Mouse (Mus musculus) erythroblast, adult 5-6 weeks (primary cell): ENCODE data around the gene Grk3. TPM values are rescaled to one million over a fixed set of nuclear protein-coding genes. Genes with fewer than 3 reads are reported as not detected.
A peak's percentile ranks its signal among the peaks of the same experiment; 100 is the strongest.

Source experiments
- ATAC-seq: replicated peaks from 2 replicates; pipeline ENCODE4 v1.8.0; 2016; ENCODE audit warnings: moderate number of reproducible peaks, mild to moderate bottlenecking, moderate TSS enrichment, inconsistent platforms; ENCODE audit not compliant: poor library complexity, low FRiP score, severe bottlenecking
- total RNA-seq, 2 experiments: library from RNA; stranded (forward) in 1 of 2; stranded (reverse) in 1 of 2; fragments of 150-400 nt in 1 of 2; fragments of 200-764, 138-1000 nt in 1 of 2; gene quantifications; 2 replicates each; pipeline versions ENCODE4 v1.2.3 to v1.2.4; 2015 to 2017; ENCODE audit warnings: low replicate concordance in 2 of 2

The Grk3 gene
- total RNA-seq, 2 experiments from 2014 or later: 3.6 to 8.8 TPM

DNA sequence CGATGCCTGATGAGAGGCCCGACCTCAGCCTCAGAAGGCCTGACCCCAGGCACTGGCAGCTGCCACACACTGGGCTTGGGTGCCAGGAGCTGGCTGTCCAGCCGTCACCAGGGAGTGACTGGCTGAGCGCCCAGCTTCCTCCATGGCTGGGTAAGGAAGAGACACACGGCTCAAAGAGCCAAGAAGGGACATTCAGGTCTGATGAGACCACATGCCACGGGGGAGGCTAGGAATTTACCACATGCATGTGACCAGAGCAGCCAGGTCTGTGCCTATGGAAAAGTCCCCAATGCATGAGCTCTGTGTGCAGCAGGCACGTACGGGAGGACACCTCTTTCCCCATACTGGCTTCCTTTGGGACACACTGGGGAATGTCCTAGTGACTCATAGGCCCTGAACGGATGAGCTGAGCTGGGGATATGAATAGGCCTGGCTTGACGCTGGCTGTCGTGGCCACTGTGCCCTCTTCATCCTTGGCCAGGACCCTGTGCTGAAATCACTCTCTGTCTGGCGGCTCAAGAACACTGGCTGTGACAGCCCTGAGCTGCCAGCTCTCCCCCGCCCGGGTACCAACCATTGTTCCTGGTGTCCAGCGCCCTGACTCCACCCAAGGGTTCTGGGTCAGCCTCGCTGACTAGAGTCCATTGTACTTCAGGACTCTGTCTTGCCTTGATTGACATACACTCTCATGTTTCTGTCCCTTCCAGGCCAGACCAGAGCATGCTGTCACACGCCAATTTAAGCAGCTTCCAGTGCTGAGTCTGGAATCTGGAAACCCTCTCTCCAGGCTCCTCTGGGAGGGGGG, 128.7 kb downstream of the Grk3 start:
- ATAC-seq: no peak

DNA sequence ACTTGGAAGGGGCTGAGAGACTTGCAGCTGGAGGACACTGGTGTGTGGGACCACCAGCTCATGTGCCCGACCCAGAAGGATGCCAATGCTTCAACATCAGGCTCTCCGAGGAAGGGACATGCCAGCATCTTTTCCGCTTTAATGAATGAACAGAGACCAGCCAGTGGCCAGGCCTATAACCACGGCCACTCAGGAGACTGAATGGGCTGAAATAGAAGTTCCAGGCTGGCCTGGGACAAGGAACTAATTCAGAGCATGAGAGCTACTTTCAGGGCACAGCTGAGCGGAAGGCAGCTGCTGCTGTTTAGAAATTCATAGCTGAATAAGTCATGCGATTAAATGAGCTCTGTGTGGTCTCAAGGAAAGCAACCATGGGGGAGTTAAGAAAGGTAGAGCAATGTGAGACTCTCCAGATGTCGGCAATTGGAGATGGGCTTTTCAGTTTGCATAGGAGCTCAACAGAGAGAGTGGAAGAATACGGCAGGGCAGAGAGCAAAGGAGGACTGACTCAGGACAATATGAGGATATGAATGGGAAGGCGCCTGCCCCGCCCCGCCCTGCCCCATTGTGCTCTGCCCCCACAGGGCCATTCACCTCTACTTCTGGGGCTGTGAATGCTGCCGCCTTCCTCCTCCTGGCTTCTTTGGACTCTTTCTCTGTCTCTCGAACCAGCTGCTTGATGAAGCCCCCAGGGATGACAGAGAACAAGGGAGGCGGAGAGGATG, 138.0 kb downstream of the Grk3 start:
- no peak for ATAC-seq

DNA sequence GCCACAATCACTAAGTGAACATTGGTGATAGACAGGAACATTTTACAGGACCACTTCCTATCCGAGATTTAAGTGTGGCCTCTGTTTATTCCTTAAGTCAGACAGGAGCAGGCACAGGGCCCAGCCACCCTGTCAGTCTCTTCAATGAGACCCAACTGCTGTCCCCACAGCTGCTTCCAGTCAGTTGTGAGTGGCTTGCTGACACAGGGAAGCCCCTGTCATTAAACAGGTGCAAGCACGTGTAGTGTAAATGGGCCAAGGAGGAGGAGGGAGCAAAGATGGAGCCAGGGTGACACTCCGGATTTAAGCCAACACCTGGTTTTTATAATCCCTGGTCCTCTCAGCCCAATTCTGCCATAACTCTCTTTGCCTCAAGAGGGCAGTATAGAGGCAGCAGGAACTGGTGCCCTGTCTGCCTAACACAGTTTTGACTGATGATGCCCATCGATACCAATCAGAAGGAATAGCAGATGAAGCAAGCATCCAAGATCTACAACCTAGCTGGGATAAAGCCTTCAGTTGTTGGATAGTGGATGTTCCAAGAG, 138.7 kb downstream of the Grk3 start:
- no peak for ATAC-seq

DNA sequence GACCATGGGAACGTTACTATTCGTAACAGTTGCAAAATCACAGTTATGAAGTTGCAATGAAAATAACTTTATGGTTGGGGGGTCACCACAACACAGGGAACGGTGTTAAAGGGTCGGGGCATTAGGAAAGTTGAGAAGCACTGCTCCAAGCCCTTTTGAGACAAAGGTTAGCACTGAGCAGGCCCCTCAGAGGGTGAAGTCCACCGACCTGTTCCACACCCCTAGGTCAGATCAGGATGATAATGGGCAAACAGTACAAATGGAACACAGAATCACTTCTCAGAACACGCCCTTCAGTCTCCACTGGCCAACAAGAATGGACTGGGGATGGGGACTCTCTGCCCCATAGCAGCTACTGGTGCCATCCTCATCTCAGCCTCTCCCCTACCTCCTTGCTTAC, 142.6 kb downstream of the Grk3 start:
- ATAC-seq: no peak

DNA sequence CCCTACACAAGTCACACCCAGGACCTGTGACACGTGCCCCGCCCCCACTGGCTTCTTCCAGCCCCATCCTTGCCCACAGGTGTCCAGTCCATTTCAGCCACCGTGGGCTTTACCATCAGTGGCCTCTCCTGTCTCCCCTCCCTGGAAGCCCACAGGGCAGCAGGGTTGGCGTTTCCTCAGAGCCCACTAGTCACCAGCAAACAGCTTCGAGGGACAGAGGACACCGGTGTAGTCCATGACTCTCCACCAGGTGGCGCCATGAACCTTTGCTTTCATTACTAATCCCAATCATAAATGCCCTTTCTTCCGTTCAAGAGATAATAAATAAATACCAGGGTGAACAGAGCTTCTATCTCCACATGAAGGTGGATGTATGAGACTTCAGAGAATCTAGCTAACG, 144.9 kb downstream of the Grk3 start:
- peak; percentile 49 for ATAC-seq

DNA sequence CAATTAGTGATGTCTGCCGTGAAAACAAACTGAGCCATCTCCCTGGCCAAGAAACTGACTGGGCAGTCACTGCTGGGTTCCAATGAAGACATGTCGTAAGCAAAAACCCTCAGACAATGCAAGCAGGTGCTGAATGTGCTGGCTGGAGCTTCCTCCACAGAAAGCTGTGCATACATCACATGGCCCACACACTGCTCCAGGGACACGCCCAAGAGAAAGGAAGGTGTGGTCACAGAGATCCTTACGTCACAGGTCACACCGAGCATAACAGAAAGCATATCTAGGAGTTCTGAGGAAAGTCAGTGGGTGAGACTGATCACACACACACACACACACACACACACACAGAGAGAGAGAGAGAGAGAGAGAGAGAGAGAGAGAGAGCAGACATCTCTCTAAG, 147.0 kb downstream of the Grk3 start:
- ATAC-seq: no peak

DNA sequence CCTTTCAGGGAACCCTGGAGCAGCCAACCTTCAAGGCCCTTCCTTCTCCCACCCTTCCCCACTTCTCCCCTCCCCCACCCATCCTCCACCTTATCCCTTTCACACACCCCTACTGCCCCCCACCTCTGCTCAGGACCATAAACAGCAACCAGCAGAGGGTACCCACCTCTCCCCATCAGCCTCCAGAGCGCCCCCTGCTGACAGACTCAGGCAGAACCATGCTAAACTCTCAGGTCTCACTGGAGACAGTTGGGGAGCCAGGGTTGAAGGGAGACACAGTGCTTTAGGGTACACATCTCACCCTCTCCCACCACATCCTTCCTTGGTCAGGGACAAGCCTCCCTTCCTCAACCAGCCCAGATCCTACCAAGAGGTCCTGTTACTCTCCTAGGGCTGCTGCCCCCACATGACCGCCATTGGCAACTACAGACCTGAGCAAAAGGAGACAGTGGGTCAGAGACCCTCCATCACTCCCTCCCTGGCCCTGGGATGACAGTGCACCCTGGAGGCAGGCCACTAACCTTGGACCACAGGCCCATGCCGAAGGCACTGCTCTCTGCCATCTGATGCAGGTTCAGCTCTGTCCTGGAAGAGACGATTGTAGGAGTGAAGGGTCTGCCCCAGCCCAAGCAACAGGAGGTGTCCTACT, 150.7 kb downstream of the Grk3 start:
- no peak for ATAC-seq

Other genes with a start within 250 kb of the Grk3 start
- gene Myo18b, start 119.4 kb downstream of the Grk3 start, total RNA-seq (2015; ENCODE audit: low replicate concordance): 0.38 and 0.63 TPM in 2 replicates
- gene Myo18b, start 119.4 kb downstream of the Grk3 start, total RNA-seq (2017; ENCODE audit: low replicate concordance): 0.34 and 0.42 TPM in 2 replicates
- gene Crybb2, start 54.3 kb upstream of the Grk3 start, total RNA-seq (2015; ENCODE audit: low replicate concordance): not detected in 2 replicates
- gene Crybb2, start 54.3 kb upstream of the Grk3 start, total RNA-seq (2017; ENCODE audit: low replicate concordance): not detected in 2 replicates
- not detected in 2 replicates for gene Crybb3, start 65.8 kb upstream of the Grk3 start, total RNA-seq (2015; ENCODE audit: low replicate concordance)
- not detected in 2 replicates for gene Crybb3, start 65.8 kb upstream of the Grk3 start, total RNA-seq (2017; ENCODE audit: low replicate concordance)
- gene 2900026A02Rik, start 205.4 kb upstream of the Grk3 start, total RNA-seq (2015; ENCODE audit: low replicate concordance): 0.42 and 1.2 TPM in 2 replicates
- 0.28 and 0.85 TPM in 2 replicates for gene 2900026A02Rik, start 205.4 kb upstream of the Grk3 start, total RNA-seq (2017; ENCODE audit: low replicate concordance)
- not detected in 2 replicates for gene Tmem211, start 211.1 kb upstream of the Grk3 start, total RNA-seq (2015; ENCODE audit: low replicate concordance)
- not detected in 2 replicates for gene Tmem211, start 211.1 kb upstream of the Grk3 start, total RNA-seq (2017; ENCODE audit: low replicate concordance)